Mouse (Mus musculus) stomach, postnatal 0 days (tissue): ENCODE measurements around the gene Eya4.

Source experiments
- CTCF ChIP-seq: IDR thresholded peaks from 2 replicates; pipeline ENCODE4 v1.5.1; 2016; ENCODE audit warnings: antibody characterized with exemption, low read depth, mild to moderate bottlenecking, moderate library complexity
- EP300 ChIP-seq: optimal IDR thresholded peaks from 2 replicates; pipeline ENCODE3; 2016; ENCODE audit warnings: antibody characterized with exemption

DNA sequence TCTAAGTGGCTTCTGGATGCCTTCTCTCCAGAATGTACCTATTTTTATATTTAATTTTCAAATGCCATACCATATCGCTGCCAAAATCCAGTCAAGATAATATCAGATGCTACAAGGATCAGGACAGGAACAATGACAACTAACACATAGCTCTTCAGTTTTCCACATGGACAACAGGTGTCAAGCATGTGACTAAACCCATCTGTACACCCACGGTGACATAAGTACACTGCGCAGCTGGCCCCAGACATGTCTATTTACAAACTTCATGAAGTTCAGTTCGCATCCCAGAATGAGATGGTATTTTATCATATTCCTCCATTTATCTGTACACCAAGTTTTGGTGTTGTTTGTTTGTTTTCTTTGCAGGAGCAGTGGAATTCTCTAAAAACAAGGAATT, 154.2 kb downstream of the Eya4 start:
- TF ChIP-seq CTCF (no peak), EP300 (no peak)
